Mouse (Mus musculus) spleen, postnatal 10 days (tissue): ENCODE measurements around the gene Dst.

Experiments
- DNase-seq, 2 experiments: peaks; one replicate each; pipeline ENCODE4 v3.0.0; 2021 to 2022; ENCODE audit warnings: low spot score in 2 of 2

The Dst gene

DNA sequence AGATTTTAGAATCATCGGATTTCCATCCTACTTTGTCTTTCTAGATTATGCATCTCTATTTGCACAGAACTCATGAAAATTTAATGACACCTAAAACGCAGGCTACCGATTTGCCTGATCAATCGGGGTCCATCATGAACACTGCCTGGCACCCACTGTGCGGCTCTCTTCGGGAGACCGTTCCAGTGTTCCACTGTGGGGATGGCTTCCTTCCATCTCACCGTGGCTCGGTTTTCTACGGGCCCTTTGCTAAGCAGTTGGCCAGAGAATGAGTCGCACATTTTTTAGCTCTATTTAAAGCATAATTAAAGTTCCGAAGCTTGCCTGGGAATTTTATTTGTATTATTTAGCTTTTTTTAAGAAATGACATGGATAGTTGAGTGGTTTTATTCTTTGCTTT is 72.4 kb downstream of the Dst start:
- no peak for DNase-seq

DNA sequence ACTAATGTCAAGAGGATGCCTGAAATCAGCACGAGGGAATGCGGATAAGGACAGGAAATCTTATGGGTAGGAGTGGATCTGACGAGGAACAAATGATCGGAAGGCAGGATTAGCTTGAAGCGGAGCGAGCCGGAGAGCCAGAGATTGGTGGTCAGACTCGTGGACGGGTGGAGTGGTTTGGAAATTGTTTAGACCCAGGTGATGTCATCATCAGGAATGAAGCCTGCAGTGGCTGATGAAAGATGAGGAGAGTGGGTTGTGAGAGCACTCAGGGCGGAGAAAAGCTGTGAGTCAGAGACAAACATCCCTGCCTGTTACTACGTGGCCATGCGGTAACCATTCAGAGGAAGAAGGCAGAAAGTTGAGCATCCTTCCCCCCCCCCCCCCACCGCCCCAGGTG is 81.6 kb downstream of the Dst start:
- no peak for DNase-seq

DNA sequence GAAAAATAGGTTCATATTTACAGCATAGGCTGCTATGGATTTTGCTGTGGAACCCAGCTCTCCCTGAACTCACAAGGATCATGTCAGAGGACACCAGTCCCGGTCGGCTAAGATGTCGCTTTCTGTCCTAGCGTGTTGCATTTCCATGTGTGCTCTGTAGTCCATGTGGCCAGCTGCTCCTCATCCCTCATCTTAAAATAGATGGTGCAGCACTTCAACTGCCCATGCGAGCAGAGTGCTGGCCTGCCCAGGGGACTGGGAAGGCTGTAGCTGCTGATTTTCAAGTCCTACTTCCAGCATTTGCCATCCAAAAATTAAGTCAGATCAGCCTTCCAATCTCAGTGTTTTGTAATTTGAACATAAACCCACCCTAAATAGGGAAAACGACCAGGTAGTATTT is 83.0 kb downstream of the Dst start:
- no peak for DNase-seq

DNA sequence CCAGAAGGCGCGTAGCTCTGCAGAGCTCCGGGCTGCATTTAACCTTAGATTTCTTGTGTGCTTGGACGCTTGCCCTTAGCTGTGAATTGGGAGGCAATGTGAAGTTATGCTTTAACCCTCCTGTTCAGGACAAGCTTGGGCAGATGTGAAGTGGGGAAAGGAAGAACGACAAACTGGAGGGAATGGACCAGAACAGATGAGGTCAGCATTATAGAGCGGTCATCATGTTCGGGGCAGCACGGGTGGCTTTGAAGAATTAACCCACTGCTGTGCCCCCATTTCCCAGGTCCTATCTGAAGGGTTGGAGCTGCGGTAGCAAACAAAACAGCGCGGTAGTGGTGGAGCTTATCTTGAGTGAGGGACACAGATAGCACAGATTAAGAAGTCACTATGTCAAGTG is 84.8 kb downstream of the Dst start:
- no peak for DNase-seq

DNA sequence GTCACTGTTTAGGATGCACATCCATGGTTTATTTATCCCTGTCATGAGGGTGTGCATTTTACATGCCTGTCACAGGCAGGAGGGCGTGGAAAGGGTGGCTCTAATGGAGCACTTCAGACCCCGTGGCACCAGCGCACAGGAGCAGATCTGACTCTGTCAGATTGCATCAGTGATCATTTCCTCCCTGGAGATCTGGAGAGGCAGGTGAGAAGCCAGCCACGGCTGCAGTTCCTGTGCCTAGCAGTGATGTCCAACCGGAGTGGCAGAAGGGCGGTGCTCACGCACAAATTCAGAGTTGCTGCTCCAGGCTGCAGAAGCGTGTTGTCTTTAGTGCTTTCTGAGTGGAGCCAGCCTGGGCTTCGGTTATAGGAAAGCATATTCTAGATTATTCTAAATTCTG is 86.2 kb downstream of the Dst start:
- no peak for DNase-seq

DNA sequence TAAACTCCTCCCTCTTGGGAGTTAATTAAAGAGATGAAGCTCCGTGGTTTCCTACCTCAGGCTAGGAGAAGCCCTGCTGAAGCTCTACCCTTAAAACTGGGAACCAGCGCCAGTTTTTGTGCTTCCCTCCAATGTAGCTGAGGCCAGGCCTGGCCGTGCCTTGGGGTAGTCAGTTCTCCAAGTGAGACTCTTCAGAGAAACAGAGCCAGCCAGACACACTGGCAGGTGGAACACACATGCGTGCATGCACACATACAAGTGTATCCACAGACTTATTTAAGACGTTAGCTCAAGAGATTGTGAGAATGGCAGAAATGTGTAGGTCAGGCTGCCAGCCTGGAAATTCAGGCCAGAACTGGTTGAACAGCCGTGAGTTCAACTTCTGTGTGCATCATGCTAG is 87.4 kb downstream of the Dst start:
- no peak for DNase-seq

DNA sequence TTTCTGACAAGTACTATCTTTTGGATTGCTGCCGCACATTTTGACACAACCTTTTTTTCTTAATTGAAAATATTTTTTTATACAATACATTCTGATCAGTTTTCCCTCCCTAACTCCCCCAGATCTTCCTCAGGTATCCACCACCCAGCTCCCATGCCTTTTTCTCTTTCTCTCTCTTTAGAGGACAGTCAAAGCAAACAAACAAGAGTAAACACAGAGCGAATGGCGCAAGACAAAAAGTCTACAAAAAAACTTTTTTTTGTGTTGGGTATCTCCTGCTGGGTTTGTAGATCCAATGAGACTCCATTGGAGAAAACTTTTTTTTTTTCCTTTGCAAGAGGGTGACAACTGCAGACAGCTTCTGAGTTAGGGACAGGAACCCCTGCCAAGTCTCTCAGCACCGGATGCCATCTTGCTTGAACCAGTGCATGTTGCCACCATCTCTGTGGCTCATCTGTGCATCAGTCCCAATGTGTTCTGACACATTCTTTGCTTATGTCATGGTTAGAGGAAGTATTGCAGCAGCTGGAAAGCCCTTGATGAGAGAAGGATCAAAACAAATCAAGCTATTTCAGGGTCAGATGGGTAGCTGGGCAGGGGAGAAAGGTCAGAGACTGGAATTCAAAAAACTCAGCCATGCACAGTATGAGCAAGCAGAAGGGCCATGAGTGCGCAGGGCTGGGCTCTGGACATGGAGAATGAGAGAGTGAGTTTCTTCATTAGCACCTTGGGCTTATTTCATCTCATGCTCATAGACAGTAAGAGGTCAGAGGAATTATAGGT is 88.3 kb downstream of the Dst start:
- DNase-seq = no peak

DNA sequence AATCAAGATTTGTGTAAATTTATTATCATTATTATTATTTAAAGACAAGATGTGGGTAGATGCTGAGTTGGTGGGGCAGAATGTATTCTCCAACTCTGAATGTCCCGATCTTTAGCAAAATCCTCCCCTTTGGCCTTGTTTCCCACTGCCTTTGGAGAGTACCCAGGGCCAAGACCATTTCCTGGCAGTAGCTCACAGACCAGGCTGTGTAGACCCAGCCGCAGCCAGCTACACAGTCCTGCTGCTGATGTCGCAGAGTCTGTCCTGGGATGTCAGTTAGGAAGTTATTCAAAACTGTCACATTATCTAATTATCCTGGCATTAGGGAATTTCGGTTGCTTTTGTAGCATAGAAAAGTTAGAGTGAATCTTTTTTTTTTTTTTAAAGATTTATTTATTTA is 94.3 kb downstream of the Dst start:
- no peak for DNase-seq

DNA sequence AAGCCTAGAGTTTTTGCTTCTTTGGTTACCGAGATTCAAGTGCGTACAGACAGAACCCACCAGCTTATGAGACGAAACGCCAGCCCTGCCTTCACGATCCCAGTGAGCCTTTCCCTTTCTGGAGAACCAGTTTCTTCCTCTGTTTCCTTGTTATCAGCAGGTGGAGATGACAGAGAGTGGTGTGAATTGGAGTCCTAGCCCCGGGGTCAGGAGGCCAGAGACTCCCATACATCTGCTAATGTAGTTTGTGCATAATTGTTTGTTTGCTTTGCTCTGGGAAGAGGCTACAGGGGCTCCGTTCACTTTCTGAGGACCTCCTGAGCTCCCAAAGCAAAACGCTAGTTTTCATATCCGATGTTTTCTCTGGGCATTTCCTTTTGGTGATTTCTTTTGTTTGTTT is 94.9 kb downstream of the Dst start:
- no peak for DNase-seq

DNA sequence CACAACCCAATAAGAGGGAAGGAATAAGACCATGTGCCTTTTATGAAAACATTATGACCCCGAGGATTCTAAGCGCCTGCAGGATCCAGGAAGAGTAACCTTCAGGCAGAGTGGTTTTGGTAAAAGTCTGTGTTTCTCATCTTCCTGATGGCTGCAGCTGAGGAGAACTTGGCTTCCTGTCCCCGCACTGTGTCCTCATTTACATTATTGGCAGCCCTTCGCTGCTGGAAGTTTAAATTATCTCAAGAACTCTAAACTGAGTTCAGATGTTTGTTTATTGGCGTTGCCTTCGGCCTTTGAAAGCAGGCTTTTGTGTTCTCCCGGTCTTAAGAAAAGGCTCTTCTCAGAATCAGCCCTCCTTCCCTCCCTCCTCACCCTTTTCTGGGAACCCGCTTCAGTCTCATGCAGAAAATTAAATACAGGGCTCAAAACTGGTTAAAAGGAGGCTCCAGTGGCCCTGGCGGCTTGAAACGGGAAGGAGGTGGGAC is 97.3 kb downstream of the Dst start:
- no peak for DNase-seq

DNA sequence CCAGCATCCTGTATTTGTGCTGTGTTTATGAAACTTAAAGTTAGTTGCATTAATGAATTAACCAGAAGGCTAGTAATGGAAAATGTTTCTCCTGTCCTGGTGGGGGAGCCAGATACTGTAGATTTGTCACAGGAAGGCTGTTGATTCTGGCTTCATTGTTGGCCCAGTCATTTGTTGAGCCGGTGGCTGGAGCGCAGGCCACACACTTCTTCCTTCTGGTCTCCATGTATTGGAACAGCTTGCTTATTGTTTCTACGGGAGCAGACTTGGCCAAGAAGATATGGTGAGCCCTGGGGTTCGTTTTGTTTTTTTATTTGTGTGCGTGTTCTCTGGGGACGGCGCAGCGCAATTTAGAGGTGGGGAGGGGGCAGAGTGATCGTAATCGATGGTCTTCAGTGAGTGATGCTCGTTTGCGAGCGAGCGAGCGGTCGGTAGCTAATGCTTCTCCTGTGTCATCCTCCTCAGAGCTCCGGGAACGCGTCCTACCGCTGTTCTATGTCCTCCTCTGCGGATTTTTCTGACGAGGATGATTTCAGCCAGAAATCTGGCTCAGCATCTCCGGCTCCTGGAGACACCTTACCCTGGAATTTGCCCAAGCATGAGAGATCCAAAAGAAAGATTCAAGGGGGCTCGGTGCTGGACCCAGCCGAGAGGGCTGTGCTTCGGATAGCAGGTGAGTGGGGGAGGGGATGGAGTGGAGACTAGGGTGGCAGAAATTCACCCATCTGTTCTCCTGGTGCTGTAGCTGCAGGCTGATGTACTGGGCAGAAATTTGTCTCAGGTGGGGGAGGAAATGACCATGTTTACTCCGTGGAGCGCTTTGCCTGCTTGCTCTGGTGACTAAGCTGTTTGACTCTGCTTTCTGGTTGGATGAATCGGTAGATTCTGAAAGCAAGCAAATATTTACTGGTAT is 98.0 kb downstream of the Dst start:
- peak in 1 of 2 experiments; percentile 27 for DNase-seq

DNA sequence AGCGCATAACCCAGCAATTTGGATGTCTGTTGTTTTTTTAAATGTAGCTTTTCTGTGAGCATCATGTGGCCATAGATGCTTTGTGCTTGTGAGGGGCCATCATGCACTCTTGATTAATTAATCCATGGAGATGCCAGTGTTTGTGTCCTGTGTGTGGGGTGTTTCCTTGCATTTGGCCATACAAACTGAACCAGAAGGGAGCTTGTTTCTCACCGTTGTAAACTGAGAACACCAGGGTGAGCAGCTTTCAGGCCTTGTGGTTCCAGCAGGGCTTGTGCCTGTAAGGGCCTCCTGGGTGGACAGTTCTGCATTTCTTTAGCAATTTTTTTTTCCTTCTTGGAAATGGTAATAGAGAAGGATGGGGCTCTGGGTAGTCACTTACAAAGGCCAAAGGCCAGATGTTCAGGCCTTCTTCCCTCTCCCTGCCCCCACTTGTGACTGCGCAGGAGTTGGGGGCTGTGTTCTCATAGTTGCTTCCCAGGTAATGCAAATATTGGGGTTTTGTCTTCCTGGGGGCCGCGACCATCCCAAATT is 98.9 kb downstream of the Dst start:
- no peak for DNase-seq

DNA sequence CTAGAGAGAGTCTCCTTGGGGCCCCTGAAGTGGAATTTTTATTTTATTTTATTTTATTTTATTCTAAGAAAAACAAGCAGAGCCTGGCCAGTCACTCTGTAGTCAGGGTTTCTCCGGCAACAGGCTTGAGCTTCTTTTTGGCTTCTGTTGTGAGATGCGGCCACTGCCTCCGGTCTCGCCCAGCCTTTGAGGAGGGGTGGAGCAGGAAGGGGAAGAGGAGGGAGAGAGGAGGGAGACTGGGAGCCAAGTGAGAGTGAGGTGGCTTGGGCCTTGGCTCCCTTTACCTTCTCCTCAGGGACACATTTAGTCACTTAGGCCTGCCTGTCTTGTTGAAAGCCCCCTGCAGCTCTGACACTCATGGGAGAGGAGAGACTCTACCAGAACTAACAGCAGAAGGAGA is 99.4 kb downstream of the Dst start:
- no peak for DNase-seq

DNA sequence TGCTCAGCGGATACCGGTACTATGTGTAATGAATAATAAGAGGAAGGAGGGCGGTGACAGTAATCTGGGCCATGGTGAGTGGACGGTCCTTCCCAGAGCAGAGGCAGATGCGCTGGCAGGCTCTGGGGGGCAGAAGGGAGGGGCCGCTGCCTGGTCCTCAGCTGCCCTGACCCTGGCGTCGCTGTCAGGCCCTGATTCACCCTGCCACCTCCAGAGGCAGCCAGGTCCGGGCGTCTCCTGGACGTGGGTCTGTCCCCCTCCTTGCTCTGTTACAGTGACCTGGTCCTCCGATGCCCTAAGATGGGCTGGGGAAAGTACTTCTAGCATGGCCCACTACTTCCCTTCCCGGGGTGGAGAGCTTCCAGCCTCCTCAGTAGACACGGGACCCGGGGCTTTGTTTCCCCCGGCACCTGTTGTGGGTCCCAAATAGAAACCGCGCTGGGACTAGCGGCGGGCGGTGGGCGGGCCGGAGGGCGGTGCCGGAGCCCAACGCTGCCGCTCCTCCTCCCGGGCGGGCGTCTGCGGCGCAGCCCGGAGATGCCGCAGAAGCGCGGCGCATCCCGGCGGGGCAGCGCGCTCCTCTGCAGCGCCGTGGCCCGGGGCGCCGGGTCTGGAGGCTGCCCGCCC is 103.1 kb downstream of the Dst start:
- DNase-seq = peak; percentile 16 to 45

DNA sequence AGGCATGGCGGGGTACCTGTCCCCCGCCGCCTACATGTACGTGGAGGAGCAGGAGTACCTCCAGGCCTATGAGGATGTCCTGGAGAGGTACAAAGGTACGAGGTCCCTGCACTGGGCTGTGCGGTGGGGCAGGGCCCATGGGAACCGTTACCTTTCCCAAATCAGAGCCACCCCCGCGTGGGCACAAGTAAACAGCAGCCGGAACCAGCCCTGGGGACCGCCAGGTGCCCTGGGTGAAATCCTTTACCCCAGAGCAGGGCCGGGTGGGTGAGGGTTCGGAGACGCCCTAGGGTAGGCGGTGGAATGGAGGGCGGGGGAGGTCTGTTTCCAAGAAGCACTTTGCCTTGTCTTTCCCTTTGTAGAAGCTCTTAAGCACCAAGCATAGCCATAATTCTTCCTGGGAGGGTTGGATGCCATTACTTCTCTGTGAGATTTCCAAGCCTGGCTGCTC is 103.8 kb downstream of the Dst start:
- no peak for DNase-seq

DNA sequence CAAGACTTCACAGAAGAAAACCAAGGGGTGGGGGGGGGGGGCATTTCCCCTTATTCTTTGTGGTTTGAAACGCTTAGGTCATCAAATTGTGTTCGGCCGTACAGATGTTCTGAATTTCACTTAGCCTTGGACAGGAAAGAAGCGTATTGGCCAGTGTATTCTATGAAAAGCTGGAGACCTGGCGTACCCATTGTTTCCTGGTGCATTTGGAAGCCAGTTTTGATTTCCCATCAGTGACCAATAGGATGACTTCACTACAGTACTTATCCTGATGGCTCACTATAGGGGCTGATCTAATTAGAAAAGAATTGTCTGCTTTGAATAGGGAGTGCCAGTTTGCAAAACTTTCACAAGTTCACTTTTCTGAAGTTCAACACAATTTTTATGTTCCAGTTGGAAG is 105.5 kb downstream of the Dst start:
- no peak for DNase-seq

DNA sequence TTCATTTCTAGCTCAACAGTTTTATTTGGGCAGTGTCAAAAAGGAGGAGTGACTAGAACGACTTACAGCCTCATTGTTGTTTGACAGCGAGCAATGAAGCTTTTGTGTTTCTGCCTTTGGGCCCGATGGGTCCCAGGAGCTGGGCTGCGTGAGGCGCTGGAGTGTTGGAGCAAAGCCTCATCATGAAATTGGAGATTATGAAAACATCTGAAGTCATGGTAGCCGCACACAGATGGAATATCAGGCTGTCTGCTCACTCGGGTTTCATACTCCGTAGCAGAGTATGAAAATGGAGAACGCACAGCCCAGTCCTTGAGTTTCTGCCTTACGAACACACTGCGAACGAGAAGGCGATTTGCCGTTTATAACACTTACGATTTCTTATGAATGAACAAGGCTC is 108.8 kb downstream of the Dst start:
- DNase-seq = no peak

DNA sequence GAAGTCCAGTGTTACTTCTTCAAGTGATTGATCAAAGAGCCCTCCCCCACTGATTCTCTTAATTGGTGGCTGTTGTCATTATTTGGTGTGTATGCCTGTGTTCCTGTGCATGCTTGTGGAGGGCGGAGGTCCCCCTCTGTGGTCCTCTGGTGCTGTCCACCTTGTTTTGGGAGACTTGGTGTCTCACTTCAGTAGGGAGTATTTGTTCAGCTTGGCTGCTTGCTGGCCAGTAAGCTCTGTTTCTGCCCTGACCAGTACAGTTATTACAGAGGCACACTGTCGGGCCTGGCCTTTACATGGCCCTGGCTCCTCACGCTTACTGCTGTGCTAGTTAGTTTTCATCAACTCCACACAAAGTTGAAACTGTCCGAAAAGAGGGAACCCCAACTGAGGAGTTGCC is 109.3 kb downstream of the Dst start:
- no peak for DNase-seq

DNA sequence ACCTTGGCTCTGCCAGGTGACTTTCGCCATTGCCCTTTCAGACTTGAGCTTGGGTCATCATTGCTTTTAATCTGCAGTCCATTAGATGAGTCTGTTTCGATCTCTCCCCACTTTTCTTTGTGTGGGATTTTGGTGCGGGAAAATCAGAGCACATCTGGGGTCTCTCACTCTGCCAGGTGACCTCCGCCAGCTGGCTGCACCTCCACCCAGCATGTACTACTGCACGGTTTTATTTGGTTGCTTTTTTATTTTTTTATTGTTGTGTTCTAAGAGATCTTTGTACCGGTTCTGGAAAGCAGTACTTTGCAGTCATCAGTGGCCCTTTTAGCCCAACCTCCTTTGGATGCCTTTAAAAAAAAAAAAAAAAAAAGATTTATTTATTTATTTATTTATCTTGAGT is 112.6 kb downstream of the Dst start:
- no peak for DNase-seq

DNA sequence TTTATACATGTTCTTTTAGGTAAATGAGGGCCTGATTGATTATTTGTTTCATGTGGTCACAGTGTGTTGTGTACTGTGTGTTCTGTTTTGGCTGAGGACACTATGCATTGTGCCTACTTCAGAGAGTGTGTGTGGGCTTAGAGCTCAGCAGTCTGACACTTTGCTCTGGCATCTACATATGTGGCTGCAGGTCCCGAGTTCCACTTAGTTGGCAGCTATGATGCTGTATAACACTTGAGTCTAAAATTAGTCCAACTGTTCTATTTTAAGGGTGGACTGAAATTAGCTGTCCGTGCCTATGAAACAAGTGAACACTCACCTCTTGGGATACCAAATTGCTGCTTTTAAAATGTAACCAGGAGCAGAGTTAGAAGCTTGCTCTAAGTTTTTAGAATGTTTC is 113.5 kb downstream of the Dst start:
- DNase-seq = no peak

DNA sequence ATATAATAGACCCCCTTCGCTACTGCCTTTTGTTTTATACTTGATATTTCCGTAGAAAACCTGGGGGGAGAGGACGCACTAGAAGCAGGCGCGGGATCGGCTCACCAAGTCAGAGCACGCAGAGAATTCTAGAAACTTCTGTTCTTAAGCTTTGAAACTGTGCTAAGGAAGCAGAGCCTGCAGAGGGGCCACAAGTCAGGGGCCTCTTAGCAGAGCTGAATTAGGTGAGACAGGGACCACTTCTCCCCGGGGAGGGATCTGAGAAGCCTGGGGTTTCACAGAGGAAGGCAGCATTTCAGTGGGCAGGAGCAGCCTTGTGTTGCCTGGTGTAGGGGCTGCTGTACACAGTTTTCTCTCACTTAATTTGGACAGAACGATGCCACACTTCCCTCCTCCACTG is 115.1 kb downstream of the Dst start:
- DNase-seq = no peak

DNA sequence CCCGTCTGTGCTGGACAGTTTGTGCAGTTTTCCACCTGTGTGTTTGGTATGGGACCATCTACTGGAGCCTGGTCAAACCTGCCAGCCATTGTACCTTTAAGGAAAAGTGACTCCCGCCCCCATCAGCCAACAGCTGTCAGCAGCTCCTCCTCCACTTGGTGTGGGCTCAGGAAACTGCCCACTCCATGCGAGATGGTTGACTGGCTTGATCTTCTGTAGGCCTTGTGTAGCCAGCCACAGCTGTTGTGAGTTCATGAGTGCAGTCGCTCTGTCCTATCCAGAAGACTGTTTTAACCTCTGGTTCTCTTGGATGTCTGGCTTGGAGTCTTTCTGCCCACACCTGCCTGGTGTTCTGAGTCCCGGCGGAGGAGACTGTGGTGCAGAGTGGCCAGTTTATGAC is 117.9 kb downstream of the Dst start:
- no peak for DNase-seq
